Mouse (Mus musculus): ENCODE measurements around the gene Phactr2.

Gene Phactr2

DNA sequence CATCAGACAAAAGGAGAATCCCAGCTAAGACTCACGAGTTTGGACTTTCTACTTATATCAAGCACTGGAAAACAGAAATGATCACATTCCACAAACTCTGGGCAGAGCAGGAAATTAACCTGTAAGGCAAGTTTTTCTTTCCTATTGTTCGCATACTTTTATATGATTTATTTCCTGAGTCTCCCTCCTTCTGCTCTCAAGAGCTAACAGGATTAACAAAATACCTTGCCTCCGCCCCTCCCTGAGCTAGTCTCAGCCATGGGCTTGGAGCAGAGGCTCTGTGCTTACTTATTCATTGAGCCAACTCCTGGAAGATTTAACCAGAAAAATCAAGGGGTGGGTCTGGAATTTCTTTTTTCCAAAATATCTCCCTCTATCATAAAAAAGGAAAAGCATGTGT is 145.6 kb downstream of the Phactr2 start:
- no peak for DNase-seq (ENCODE audit: low spot score)

DNA sequence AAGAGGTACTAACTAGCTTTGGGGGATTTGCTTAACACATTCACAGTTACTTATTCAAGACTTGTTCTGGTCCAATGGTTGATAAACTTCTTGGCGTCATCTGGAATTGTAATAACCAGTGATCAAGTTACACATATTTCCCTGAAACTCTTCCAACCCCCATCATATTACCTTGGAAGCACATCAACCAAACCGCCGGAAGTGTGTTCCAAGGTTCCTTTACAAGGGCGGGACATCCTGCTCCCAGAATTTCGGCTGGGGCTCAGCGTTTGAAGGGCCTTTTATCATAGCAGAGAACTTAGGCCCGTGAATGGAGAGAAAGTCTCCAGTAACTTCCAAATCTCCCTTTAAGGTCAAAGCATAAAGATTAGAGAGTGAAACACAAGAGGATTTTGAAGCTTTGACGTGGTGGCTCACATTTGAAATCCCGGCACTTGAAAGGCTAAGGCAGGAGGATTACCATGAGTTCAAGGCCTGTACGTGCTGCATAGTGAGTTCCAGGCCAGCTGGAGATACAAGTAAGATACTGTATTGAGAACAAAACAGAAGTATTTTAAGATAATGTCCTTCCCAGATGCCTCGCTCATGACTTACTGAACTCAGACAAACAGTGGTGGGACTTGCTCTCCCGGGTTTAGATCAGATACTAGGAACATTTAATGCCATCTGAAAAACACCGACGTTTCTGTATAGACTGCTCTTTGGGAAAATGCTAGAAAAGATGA is 147.9 kb downstream of the Phactr2 start:
- no peak for DNase-seq (ENCODE audit: low spot score)

DNA sequence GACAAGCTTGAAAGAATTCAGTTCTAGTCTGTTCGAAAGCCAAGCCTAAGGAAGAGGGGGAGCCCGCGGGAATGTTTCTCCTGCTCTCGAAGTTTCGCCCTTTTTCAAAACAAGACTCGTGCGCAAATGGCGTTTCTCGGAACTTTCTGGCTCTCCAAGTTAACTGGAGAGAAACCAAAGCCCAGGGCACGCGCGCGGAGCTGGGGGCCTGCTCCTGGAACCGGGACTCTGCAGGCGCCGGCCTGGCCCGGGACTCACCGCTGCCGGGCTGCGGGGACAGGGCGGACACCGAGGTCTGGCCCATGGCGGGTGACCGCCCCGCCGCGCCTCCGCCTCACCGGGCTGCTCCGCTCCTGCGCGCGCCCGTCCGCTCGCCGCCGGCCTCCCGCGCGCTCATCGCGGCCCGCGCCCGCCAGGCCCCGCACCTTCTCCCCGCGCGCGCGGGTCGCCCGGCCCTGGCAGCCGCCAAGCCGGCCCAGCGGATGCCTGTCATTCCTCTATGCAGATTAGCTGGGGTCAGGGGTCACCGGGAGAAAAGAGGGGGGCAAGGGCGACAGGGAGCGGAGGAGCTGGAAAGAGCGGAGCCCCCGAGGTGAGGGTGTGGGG is 150.3 kb downstream of the Phactr2 start:
- DNase-seq (ENCODE audit: low spot score) = peak; percentile 84

DNA sequence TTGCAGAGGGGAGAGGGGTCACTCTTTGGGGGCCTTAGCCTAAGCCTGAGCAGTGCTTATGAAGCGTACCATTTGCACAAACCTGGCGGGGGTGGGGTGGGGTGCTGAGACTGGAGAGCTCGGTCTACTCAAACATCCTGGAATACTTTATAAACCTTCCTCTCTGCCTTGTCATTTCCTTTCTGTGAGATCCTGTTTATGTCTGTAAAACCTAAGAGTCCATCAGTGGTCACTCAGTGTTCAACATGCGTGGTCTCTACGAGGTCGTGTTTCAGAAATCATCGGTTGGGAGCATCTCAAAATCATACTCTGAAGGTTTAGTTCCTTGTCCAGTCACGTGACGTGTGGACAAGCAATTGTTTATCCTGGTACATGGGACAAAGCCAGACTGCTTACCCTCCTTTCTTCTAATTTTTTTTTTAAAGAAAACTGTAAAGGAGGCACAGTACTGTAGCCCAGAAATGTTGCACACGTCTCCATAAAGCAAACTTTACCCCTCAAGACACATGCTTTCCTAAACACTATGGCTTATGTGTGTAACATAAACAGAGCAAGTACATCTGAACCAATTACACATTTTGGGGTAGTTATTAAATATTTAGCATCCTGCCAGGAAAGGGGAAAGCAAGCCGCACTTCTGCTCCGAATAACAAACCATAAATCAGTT is 150.9 kb downstream of the Phactr2 start:
- peak; percentile 56 for DNase-seq (ENCODE audit: low spot score)

DNA sequence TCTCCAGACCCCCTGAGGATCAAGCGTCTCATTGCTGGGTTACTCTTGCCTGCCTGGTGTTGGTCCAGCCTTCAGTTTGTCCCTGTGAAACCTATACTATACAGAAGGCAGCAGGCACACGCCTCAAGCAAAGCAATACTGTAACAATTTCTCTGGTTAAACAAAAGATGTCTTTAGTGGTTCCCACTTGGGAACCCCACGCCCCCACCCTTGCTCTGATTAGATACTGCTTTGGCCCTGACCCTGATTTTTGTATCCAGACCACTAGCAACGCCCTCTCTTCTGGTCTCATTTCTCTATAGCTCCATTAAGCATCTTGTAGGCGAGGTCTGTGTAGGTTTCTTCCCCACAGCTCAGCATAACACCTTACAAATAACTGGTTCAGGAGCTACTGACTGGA is 159.2 kb downstream of the Phactr2 start:
- peak; percentile 59 for DNase-seq (ENCODE audit: low spot score)

DNA sequence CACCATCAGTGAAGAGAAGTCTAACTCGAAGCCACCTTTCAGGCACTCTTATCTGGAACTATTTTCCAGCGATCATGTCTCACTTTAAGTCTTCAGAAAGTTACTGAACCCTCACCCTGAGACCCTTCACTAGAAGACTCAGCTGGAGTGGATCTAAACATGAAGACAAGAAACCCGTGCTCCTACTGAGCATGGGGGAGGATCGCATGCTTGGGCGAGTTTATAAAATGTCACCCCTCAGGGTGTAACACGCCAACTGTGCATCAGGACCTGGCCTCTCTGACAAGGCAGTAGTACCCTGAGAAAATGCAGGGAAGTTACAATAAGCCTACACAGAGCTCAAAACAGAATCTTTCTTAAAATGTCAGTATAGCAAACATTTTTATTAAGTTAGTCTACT is 161.6 kb downstream of the Phactr2 start:
- DNase-seq (ENCODE audit: low spot score) = peak; percentile 28

DNA sequence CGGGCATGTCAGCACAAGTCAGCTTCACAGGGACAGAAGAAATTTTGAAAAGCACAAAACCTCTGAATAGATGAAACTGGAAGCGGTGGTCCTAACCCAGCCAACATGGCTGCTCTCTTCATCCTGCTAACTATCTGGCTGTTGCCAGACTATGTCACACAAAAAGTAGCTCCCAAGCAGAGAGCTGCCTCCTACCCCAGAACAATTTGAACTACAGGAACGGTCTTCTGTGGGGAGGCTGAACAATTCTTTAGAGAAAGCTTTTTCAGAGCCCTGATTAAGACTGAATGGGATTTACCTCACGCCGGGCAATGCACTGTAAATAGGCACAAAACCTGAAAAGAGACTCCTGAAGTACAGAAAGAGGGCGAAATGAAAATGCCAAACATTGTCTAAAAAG is 162.6 kb downstream of the Phactr2 start:
- peak; percentile 8 for DNase-seq (ENCODE audit: low spot score)

DNA sequence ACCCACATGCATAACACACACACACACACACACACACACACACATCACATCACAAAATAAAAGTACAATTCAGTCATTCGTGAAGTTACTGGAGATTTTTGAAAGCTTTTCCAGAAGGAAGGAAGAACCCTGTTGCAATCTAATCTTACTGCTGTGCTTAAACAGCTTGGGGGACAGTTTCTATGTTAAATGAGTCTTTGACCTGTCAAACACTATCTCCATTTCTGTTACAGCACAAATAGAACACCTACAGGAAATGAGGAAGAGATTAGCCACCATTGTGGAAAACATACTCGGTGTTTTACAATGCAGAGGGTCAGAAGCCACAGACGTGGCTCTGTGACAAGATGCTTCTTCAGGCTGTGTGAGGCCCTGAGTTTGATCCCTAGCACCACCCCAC is 164.1 kb downstream of the Phactr2 start:
- no peak for DNase-seq (ENCODE audit: low spot score)

DNA sequence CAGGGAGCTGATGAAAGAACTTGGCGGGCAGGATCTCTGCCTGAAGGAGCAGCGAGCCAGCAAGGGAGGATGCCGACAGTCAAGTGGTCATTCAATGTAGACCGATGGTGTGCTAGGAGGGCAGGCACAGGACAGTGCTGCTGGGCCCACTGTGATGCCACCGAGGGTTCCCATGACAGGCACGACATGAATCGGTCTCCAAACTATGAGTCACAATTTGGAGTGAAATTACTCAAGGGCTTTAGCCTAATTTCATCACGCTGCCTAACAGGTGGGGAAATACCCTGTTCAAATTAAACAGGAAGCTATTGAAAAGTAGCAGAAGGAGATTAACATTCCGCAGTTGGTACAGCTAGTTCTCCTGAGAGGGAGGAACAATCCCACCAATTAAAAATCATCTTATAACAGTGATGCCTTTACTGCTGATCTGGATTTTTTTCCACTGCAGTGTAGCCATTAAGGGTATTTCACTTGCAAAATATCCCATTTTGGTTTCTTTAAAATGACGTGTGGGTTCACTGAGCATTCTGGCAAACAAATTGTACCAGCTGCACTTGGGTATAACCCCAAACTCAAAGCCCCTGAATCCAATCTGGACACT is 169.5 kb downstream of the Phactr2 start:
- DNase-seq (ENCODE audit: low spot score) = no peak

DNA sequence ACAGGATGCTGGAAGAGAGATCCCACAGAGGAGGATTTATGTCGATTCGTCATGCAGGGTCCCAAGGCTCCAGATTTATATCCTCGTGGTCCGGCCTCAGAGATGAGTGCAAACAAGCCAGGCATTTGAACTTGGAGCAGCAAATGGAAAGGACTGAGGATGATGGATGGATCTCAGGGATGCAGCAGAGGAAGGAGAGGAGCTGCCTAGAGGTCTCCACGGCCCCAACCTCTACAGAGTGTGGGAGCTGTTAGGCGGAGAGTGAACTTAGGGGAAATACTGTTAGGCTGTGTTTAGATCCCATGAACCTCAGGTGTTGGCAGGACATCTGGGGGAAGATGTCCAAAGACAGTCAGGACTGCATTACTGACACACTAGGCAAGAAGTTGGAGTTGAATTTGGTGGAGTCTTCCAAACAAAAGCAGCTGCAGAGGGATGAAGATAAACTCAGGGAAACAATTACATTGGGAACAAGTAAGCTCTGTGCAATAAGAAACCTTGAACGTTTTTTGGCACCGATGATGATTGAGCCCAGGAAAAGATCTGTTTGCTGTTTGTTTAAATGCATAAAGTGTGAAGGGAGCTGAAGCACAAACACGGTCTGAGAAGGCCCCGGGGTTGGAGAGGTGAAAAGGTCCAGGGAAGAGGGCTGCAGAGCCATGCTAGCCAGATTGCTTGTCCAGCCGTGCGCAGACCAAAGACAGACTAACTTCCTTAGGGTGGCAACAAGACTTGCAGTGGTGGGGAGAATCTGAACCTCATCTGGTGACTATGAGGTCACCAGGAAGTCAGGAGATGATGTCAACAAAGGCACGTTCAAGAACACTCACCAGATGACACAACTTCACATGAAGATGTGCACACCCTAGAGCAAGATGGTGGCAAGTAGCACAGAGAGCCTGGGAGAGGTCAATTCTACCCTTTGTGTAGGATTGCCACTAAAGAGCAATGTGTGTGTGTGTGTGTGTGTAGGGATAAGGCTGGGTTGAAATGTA is 170.6 kb downstream of the Phactr2 start:
- no peak for DNase-seq (ENCODE audit: low spot score)

DNA sequence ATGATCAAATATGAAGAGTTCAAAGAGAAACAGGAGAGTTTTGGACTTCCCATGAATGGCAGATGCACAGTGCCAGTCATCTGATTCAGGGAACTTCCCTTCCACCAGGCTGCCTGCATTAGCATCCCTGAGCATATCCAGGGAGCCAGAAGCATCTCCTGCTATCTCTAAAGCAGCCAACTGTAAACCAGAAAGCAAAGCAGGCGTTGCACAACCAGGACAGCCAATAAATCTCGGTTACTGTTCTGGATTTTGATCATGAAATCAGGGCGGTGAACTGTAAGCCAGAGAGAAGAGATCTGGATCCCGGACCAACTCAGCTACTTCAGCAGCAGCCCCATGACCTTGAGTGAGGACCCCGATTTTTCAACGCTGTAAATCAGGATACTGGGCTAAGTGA is 173.6 kb downstream of the Phactr2 start:
- DNase-seq (ENCODE audit: low spot score) = no peak

DNA sequence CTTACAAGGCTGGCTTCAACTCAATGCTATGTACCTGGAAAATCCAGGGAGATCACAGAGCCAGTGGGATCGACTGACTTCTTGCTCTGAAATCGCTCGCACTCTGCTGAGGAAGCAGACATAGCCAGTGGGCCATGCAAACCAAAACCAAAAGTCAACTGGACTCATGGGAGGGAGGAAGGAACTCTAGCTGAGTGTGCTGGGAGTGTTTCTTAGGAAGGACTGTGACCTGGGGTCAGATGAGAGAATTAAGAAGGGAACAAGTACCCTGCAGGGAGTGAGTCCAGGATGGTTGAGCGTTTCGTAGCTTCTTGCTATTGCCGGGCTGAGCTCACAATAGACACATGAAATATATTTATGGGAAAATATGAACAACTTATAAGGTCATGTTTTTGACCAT is 174.0 kb downstream of the Phactr2 start:
- no peak for DNase-seq (ENCODE audit: low spot score)

DNA sequence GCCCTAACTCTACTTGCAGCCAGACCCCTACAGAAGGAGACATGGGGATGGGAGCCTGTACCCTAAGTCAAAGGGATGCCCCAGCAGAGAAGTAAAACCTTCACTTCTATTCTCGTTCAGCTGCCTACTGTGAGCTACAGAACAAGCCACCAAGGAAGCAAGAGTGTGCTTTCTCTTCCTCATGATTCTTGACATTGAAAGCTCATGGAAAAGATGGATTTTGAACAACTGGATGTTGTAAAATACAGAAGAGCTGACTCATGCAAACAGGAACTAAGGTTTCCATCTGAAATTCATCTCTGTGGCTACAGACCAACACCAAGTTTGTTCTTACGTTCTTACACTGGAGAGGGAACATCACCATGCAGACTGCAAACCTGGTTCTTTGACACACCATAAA is 179.3 kb downstream of the Phactr2 start:
- no peak for DNase-seq (ENCODE audit: low spot score)

DNA sequence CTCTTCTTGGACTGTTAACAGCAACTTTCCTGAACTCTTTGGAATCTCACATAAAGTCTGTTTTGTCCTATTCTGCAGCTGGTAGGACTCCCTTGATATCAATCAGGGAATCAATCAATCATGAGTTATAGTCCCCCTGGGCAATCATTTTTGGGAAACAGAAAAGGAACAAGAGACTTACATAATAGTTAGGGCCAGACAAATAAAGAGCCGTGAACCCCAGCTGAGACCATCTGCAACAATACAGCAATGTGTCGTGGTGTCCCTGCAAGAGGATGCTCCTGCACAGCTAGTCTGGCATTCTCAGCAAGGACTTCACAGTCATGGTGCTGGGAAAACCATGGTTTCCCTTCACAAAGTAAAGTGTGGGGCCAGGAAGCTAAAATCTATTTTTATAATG is 182.2 kb downstream of the Phactr2 start:
- no peak for DNase-seq (ENCODE audit: low spot score)

DNA sequence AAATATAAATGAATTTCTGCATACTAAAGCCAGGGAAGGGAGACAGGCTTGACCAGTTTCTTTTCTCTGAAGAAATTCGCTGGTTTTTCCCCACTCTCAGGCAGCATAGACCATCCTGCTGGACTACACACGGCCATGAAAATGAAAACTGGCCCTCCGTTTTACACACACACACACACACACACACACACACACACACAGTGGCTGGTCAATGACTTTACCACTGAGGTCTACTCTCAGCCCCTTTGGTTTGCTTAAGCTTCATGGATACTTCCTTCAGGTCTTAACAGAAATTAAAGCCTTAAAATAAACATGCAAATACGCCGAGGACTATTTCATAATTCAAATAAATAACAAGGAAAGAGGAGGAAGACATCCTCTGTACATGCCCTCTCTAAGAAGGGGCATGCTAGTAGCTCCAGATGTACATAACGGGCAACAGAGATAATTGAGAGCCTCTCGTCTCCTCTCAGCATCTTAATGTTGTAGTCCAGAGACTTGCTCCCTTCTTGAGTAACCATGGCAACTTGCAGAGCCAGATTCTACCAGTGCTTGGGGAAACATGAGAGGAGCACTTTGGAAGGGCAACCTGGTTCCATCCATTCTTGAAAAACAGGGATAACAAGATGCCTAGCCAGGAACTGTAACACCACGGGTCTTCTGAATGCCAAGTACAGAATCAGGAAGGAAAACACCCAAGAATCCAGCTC is 184.8 kb downstream of the Phactr2 start:
- DNase-seq (ENCODE audit: low spot score) = no peak

DNA sequence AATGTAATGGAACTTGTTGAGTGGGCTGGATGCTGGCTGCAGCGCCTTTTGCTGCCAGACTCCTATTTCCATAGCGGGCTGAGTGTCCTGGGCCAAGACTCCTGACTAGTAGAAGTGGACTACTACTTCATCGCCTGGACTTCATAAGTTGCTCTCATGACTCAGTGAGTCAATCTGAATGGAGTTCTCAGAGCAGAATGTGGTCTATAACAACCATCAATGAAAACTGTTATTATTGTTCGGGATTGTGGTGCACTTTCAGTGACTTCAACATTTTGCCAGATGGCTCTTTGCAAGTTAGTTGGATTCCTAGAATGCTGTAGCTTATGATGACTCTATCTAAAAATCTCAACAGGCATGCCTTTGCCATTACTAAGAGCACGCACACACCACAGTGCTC is 185.9 kb downstream of the Phactr2 start:
- no peak for DNase-seq (ENCODE audit: low spot score)

DNA sequence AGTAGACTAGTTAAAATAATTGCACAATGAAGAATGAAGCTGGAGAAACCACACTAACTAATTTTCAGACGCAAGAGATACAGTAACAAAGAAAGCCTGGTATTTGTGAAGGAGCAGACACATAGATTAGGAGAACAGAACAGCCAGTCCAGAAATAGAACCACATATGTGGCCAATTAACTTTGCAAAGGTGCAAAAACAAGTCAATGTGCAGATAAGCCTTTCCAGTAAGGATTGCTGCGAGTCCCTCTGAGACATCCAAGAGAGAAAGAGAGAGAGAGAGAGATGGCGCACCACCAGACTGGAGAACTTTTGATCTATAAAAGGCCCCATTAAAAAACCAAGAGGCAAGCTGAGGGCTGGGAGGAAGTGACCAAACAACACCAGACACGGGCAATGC is 190.8 kb downstream of the Phactr2 start:
- DNase-seq (ENCODE audit: low spot score) = no peak

DNA sequence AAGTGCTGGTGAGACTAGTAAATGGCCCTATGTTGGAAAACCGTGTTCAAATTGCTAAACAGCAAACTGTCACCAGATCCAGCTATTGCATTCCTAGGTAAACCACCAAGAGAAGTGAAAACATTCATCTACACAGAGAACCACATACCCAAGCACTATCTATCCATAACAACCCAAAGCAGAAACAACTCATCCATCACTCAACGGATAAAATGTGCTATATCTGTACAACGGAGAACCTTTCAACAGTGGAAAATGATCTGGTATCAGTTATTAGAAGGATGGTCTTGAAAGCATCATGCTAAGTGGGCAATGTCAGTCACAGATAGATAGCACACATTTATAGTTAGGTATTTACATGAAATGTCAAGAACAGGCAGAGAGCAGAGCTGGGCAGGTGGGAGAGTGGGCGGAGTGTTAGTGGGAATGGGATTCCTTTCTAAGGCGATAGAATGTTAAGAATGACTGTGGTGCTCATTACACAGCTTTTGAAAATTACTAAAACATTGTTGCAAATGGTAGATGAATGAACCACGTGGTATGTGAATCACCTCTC is 193.8 kb downstream of the Phactr2 start:
- no peak for DNase-seq (ENCODE audit: low spot score)

DNA sequence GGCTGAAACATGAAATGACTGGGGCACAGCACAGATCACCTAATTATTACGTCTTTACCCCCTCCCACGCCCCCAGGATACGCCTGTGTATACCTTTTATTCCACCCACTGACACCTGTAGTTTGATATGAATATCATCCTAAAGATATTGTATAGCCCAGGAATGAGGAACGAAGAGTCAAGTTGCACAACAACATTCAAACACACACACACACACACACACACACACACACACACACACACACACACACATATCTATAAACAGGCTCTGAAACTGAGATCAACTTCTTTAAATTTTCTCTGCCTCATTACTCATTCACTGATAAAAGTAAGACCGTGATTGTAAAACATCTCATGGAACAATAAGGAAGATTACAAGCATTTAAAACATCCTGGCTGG is 197.9 kb downstream of the Phactr2 start:
- DNase-seq (ENCODE audit: low spot score) = no peak

DNA sequence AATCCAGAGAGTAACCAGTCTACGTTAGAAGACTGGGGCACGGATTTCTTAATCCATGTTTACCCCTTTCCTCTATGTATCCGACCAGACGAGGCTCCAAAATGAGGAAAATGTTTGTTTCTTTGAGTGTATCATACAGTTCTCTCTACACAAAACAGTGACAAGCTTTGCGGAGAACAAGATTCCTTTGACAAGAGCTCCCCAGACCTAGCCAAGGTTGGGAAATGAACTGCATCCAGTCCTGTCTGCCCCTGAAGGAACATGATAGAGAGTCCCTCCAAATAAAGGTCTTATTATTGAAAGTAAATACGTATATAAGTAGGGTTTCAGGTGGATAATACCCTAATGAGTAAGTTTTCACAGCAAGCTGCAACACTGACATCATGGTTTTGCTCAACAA is 199.1 kb downstream of the Phactr2 start:
- DNase-seq (ENCODE audit: low spot score) = no peak

DNA sequence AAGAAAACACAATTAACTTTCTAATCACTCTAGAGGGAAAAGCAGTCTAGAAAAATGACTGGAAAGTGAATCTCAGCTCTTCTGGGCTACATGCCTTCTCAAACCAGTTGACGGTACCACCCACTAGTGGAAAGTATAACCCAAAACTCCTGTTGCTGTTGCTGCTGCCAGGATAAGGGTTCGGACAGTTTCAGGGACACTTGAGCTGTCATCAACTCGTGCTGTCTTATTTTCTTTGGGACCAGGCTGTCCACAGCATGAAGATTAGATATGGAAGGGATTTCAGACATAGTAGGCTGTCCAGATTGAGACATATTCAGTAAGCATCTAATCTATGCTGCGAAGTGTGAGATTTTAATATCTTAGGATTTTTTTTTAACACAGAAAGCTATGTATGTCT is 199.5 kb downstream of the Phactr2 start:
- no peak for DNase-seq (ENCODE audit: low spot score)

Measured in testis, postnatal 10 days (tissue).